Mouse (Mus musculus) cerebellum, adult 11 months (tissue): ENCODE data around the gene Hspa8.
"Not testable (repeated sequence)": the region's sequence is repeated elsewhere in the genome, so short reads cannot be mapped to it uniquely, and the experiment has no call there.

ENCODE experiments used
- DNase-seq: peaks from one replicate; pipeline ENCODE4 v3.0.0; 2022

The Hspa8 gene

DNA sequence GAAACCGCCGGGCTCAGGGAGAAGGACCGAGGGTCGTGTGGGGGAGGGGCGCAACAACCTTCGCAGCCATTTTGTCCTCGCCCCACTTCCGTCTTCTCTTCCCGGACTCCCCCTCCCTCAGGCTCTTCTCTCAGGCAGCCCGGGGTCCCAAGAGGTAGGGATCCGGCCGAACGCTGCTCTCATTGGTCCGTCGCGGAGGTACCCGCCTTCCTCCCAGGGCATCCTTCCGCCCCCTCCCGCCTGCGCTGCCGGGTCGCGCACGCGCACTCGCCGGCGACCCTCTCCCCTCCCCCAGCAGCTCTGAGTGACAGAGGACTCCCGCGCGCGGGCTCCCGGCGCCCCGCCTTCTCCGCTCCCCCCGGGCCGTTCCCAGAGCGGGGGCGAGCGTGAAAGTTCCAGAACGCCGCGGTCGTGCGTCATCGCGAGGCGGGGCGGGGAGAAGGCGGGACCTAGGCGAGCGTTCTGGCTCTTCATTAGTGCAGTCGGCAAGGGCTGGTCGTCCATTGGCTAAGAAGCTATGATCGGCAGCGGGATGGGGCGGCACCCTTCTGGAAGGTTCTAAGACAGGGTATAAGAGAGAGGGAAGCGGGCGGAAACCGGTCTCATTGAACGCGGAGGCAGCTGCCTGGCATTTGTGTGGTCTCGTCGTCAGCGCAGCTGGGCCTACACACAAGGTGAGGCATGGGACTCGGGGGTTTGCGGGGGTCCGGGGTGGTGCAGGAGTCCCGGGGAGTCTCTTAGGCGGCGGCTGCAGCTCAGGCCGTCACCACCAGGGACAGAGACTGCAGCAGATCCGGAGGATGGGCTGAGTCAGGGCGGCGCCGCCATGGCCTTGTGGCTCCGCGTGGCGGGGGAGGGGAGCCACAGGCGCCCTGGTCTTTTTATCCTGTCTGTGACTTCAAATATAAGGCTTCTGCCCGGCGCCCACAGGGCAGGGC lies at the start of gene Hspa8:
Gene Hspa8 (plus strand): TSS at position 310 of the 938 bp plus-strand sequence.
- DNase-seq: peak; percentile 100

GRCm38 (mm10) chr9:40751749-40752148 lies 49.0 kb upstream of the Hspa8 start:
- DNase-seq: no peak

GRCm38 (mm10) chr9:40756401-40756800 lies 44.4 kb upstream of the Hspa8 start:
- peak; percentile 50 for DNase-seq

- peak; percentile 71 for DNase-seq
Observed at GRCm38 (mm10) chr9:40757105-40757626, 43.6 kb upstream of the Hspa8 start.

DNA sequence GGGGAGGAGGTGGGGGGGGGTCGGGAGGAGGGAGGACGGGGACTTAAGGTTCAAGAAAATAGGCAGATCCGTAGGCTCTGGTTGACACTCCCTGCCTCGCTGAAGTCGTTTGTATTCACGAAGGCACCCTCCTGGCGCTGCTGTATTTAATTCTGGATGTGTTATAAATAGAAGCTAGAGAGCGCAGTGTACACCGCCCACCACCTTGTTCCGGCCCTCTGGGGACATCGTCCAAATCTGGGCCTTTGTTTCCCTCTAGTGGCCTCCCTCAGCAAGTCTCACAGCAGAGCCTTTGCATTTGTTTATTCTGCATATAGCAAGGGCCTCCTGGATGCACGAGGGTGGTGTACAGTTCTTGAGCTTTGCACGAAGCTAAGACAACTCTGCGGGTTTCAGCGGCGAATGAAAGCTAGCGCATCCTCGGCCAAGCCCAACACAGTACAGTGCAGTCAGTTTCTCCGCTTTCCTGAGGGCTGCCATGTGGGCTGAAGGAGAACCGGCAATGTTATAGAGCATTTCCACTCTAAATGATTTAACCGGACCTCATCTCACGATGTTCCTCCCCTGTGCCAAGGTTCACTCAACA lies 43.0 kb upstream of the Hspa8 start:
- DNase-seq: peak; percentile 78

DNA sequence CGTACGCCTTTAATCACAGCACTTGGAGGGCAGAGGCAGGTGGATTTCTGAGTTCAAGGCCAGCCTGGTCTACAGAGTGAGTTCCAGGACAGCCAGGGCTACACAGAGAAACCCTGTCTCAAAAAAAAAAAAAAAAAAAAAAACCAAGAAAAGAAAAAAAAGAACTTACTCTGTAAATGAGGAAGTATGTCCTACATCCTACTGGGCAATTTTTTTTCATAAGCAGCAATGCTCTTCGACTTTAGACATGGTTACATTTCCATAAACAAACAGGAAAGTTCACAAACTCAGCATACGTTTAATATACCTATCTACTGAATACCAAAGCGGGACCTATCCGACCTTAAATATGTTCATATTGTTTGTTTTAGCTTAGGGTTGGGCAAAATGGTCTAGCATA lies 38.4 kb upstream of the Hspa8 start:
- DNase-seq: no peak

- DNase-seq: no peak
Observed at GRCm38 (mm10) chr9:40764887-40765580, 35.8 kb upstream of the Hspa8 start.

- DNase-seq: no peak
Observed at GRCm38 (mm10) chr9:40765581-40765940, 35.2 kb upstream of the Hspa8 start.

GRCm38 (mm10) chr9:40766058-40766605 lies 34.7 kb upstream of the Hspa8 start:
- no peak for DNase-seq

- DNase-seq: no peak
Observed at GRCm38 (mm10) chr9:40767946-40768345, 32.8 kb upstream of the Hspa8 start.

GRCm38 (mm10) chr9:40772246-40772645 lies 28.5 kb upstream of the Hspa8 start:
- DNase-seq: peak; percentile 84

DNA sequence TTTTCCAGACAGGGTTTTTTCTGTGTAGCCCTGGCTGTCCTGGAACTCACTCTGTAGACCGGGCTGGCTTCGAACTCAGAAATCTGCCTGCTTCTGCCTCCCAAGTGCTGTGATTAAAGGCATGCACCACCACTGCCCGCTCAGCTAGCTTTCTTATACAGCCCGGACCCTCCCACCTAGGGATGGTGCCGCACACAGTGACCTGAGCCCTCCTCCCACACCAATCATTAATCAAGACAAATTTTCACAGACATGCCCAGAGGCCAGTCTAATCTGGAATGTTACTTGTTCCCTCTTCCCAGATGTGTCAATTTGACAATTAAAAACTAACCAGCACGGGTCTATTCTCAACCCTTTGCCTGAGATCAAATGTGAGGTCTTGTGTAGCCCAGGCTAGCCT lies 27.6 kb upstream of the Hspa8 start:
- DNase-seq: not testable (repeated sequence)

DNA sequence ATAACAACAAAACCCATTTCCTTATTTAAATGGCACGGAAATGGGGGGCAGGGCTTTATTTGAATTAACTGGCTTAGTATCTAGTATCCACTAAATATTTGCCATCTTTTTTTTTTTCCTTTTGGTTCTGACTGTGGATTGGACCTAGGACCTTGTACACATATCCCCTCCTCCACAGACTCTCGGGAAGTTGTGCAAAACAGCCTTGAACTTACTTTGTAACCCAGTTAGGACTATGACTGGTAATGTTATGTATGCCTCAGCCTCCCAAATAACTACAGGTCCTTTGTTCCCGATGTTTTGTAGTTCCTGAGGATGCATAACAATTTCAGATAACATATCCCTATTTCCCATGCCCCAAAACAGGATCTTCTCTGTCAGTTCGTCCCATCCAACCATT lies 26.9 kb upstream of the Hspa8 start:
- no peak for DNase-seq

DNA sequence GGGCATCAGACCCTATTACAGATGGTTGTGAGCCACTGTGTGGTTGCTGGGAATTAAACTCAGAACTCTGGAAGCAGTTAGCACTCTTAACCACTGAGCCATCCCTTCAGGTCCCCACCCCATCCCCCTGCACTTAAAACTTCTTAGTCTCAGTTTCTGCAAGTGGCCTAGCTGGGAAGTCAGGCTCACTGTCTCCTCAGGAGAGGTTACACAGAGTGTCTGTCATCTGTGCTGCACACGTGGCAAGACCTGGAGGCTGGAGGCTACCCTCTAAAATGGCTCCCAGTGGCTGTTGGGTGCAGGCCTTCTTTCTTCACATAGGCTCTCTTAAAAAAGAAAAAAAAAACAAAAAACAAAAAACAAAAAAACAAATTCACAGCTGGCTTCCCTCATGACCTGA lies 24.7 kb upstream of the Hspa8 start:
- DNase-seq: no peak

DNA sequence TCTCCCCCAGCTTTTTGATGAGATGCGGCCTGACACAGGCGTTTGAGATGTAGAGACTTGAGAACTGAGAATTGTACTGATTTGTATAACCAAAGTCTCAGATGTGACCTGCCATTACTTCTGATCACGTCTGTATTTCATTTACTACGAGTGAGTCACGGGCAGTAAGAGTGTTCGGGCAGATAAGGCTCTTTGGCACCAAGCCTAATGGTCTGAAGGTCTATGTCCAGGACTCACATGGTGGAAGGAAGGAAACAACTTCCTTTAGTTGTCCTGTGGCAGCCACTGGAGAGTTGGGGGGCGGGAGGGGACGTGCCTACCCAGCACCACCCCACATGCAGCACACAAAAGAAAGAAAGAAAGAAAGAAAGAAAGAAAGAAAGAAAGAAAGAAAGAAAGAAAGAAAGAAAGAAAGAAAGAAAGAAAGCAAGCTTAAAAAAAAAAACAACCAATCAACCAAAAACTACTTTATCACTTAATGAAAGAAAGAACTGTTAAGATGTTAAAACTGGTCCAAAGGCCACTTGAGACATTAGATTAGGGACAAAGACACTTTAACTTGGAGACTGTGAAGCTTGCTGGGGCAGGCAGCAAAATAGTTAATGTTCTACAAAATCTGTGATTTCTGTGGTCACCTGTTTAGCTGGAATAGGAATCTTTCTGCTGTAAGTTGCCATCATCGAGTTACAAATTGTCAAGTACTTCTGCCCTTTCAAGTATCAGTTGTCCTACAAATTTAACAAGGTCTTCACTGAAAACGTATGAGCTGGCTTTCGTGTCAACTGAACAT lies 24.1 kb upstream of the Hspa8 start:
- DNase-seq: no peak

GRCm38 (mm10) chr9:40780111-40780510 lies 20.7 kb upstream of the Hspa8 start:
- no peak for DNase-seq

DNA sequence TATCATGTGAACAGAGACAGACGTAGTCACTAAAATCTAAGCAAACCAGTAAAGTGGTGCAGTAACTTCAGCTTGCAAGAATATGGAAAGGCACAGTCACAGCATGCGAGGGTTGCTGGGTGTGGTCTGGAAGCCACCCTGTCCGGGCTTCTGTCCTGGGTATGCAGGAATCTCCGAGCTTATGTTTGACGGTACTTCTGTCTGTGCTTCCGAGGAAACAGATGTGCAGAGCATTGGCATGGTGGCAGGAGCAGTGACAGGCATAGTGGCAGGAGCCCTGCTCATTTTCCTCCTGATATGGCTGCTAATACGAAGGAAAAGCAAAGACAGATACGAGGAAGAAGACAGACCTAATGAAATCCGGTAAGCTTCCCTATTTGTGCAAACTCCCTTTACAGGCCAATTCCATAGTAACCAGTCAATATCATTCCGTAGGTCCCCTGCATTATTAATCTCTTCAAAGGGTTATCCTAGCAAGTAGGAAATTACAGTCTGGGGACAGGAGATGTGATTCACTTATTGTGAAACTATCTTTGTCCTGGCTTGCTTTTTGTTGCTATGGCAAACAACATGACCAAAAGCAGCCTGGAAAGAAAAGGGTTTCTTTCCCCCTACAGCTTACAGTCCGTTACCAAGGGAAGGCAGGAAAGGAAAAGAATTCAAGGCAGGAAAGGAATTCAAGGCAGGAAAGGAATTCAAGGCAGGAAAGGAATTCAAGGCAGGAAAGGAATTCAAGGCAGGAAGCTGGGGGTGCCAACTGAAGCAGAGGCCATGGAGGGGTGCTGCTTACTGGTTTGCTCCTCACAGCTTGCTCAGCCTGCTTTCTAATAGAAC lies 19.7 kb upstream of the Hspa8 start:
- DNase-seq: no peak

DNA sequence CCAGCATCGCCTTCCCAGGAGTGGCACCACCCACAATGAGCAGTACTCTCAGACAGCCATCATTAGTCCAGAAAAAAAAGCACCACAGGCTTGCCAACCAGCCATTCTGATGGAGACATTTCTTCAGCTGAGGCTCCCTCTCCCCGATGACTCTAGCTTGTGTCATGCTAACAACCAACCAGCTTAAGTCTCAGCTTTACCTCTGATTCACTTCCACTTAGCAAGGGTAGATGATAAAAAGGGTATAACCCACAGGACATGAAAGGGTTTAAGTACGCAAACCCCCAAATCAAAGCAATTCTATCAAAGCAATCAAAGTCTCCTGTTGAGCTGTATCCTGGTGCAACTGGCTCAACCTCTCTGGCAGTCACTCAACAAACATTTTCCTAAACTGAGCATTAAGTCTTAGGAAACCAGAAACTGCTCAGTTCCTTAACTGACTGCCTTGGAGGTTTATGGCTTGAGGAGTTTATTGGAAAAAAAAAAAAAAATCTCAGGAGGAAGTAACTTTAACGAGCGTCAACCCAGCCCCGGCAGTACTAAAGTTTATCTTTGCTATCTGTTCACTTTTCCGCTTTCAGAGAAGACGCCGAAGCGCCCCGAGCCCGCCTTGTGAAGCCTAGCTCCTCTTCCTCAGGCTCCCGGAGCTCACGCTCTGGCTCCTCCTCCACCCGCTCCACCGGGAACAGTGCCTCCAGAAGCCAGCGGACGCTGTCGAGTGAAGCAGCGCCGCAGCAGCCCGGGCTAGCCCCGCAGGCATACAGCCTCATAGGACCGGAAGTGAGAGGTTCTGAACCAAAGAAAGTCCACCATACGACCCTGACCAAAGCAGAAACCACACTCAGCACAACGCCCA lies 18.8 kb upstream of the Hspa8 start:
- no peak for DNase-seq

DNA sequence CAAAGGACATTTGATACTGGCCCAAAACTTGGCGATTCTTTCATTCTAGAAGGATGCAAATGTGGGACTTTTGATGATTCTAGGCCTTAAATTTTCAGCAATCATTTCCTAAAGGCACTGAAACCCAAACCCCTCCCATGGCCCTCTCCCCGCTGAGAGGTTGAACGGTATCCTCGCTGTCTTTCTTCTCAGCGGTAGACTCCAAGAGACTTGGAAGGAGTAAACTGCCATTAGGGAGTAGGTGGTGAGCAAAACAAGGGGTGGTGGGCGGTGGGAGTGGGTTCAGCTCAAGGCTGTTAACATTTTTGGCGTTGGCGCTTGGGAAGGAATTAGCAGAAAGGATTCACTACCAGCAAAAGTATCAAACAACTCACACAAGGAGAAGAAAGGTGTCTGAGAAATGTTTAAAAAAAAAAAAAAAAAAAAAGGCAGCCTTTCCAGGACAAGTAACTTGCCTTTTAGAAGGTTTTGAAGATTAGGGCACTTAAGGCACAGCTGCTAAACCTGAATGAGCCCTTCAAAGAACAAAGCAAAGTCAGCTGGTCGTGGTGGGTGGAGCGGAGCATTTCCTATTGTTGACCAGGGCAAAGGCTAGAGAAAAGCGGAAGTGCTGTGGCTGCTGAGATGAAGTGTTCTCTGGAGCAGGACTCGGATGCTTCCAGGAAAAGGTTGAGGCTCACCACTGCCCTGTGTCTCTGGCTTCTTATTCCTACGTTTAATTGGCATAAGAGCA lies 17.0 kb upstream of the Hspa8 start:
- DNase-seq: no peak
